Mouse (Mus musculus): ENCODE data around the gene Krtap10-4.
"Not testable (repeated sequence)": the region's sequence is repeated elsewhere in the genome, so short reads cannot be mapped to it uniquely, and the experiment has no call there.

Gene Krtap10-4

DNA sequence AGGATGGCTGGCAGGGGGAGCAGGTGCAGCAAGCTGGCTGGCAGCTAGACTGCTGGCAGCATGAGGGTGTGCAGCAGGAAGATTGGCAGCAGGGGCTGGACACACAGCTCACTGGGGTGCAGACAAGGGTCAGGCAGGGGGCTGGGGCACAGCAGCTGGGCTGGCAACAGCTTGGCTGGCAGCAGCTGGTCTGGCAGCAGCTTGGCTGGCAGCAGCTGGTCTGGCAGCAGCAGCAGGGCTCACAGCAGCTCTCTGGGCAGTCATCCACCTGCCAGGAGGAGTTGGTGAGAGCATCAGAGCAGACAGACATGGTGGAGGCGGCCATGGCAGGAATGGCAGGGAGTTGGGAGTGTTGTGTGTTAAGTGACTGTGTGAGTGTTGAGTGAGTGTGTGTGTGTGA is 39.0 kb downstream of the Krtap10-4 start, which contains the start of gene Gm7137:
Gene Gm7137 (minus strand): TSS at position 325 of the 400 bp plus-strand sequence.
- DNase-seq = not testable (repeated sequence)

DNA sequence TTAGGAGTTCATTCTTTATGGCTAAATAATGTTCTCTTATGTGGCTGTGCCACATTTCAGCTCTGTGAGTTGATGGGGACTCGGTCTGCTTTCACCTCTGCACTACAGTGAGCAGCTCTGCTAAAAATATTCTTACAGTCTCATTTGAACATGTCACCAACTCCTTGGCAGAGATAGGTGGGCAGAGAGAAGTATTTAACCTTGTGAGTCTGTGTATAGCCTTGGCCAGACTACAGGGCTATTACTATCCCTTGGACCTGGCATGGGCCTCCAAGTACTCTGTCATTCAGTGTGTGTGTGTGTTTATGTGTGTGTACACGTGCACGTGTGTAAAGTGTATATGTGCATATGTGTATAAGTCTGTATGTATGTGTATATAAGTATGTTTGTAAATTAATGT is 43.5 kb downstream of the Krtap10-4 start:
- not testable (repeated sequence) for DNase-seq

DNA sequence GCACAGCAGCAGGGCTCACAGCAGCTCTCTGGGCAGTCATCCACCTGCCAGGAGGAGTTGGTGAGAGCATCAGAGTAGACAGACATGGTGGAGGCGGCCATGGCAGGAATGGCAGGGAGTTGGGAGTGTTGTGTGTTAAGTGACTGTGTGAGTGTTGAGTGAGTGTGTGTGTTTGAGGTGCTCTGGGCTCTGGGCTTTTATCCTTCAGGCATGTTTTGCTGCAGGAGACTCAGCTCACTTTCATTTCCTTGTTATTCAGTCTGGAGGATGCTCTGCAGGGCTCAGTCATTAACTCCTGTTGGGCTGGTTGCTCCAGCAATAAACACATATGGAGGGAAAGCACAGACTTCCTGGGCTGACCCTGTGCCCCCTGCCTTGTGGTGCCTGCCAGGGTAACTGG is 44.5 kb downstream of the Krtap10-4 start, which contains the start of gene Gm3250:
Gene Gm3250 (minus strand): TSS at position 101 of the 400 bp plus-strand sequence.
- not testable (repeated sequence) for DNase-seq

DNA sequence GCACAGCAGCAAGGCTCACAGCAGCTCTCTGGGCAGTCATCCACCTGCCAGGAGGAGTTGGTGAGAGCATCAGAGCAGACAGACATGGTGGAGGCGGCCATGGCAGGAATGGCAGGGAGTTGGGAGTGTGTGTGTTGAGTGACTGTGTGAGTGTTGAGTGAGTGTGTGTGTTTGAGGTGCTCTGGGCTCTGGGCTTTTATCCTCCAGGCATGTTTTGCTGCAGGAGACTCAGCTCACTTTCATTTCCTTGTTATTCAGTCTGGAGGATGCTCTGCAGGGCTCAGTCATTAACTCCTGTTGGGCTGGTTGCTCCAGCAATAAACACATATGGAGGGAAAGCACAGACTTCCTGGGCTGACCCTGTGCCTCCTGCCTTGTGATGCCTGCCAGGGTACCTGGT is 50.1 kb downstream of the Krtap10-4 start, which contains the start of gene Gm7138:
Gene Gm7138 (minus strand): TSS at position 101 of the 400 bp plus-strand sequence.
- DNase-seq = not testable (repeated sequence)

Data from cerebellum, adult 18-20 months (tissue).